Mouse (Mus musculus) G1E (cell line): ENCODE results near the gene Csf1. TPM values are rescaled to one million over a fixed set of nuclear protein-coding genes. Genes with fewer than 3 reads are reported as not detected.
A peak's percentile ranks its signal among the peaks of the same experiment; 100 is the strongest.

Source experiments
- ATAC-seq: 2 replicates; pipeline ENCODE4 v1.8.0; 2016; ENCODE audit warnings: mild to moderate bottlenecking; ENCODE audit not compliant: insufficient number of reproducible peaks, poor library complexity, low FRiP score, severe bottlenecking; ENCODE audit errors: extremely low read depth
- DNase-seq: peaks from one replicate; pipeline ENCODE4 v3.0.0; 2012; ENCODE audit warnings: low spot score
- H3K27me3 ChIP-seq: 2 replicates; pipeline ENCODE4 v1.6.1; 2012; ENCODE audit warnings: mild to moderate bottlenecking, low read length, inconsistent platforms; ENCODE audit not compliant: insufficient read depth
- H3K36me3 ChIP-seq: replicated peaks from 2 replicates; pipeline ENCODE3; 2012; ENCODE audit warnings: mild to moderate bottlenecking, inconsistent platforms
- H3K4me1 ChIP-seq: 2 replicates; pipeline ENCODE4 v1.6.1; 2012; ENCODE audit warnings: low read depth, low read length, inconsistent platforms, mixed read lengths; ENCODE audit not compliant: insufficient read depth
- H3K4me3 ChIP-seq: 2 replicates; pipeline ENCODE4 v1.5.1; 2012; ENCODE audit warnings: low read depth, mild to moderate bottlenecking, inconsistent platforms, low read length, moderate library complexity, mixed read lengths
- H3K9me3 ChIP-seq: replicated peaks from 2 replicates; pipeline ENCODE4 v1.6.1; 2012; ENCODE audit warnings: inconsistent platforms
- CTCF ChIP-seq: IDR thresholded peaks from 2 replicates; pipeline ENCODE4 v1.5.1; 2012; ENCODE audit warnings: low read depth, low read length, inconsistent platforms, mixed read lengths
- GATA1 ChIP-seq: IDR thresholded peaks from 2 replicates; pipeline ENCODE4 v1.6.1; 2012; ENCODE audit warnings: borderline replicate concordance, low read length, inconsistent platforms, mixed read lengths
- GATA2 ChIP-seq: IDR thresholded peaks from 2 replicates; pipeline ENCODE4 v1.6.1; 2012; ENCODE audit warnings: low read depth, low read length, inconsistent platforms, borderline replicate concordance
- POLR2AphosphoS5 ChIP-seq: IDR thresholded peaks from 2 replicates; pipeline ENCODE4 v1.6.1; 2012; ENCODE audit warnings: low read depth, low read length, inconsistent platforms; ENCODE audit not compliant: insufficient replicate concordance
- TAL1 ChIP-seq: conservative IDR thresholded peaks from 2 replicates; pipeline ENCODE4 v1.6.1; 2012; ENCODE audit warnings: low read depth, low read length, inconsistent platforms, mixed read lengths
- polyA plus RNA-seq: library from polyadenylated mRNA; stranded (reverse); fragments of >175 nt; gene quantifications from 2 replicates; pipeline ENCODE4 v1.2.3, GENCODE M21; 2012
- total RNA-seq, 2 experiments: library from RNA; stranded (forward) in 1 of 2; stranded (reverse) in 1 of 2; fragments of 200-1000 nt in 1 of 2; fragments of >200 nt in 1 of 2; fragmentation: Nextera tagmentation in 1 of 2; gene quantifications; 2 replicates each; pipeline ENCODE4 v1.2.3; 2014 to 2017

Csf1 gene
- total and polyA plus RNA-seq, 3 experiments, result 0.03 to 0.11 TPM; not detected in 1

DNA sequence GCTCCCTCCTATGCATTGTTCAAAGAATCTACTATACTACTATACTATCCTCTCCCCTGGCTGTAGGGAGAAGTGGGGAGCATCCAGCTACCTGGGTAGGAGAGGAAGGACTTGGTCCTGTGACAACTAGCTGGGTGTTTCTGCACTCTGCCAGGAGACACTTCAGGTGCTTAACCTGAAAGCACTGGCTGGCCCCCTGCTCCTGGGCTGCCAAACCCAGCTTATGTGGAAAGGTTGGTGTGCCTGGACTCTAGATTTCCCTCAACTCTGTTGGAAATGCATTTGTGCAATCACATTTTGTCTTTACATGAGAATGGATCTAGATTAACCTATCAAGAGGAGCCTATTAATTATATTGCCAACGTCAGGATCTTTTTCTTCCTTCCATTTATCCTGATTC lies 502 bp upstream of the Csf1 start:
- Histone ChIP-seq H3K4me1 (0 out of 2 replicates have a peak, but pooled peaks cover 3% of the 10 kb centered on the region), H3K4me3 (no peak overlapping the region), H3K27me3 (peaks cover 37% of the 10 kb centered on the region)

DNA sequence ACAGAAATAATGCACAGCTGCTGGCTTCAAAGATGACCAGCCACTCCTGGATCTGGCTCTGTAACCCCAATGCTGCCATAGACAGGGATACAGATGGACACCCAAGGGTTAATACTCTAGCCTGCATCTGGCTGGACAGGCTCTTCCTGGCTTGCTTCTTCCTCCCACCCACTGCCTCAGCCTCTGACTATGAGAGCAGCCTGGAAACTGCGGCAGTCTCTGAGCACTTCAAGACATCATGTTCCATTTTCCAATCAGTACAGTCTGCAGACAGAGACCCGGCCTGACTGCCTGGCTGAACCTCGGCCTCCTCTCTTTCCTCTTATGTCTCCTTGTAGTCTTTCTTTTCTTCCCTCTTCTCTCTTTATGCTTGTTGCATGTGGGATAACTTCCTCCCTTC lies 1.6 kb downstream of the Csf1 start:
- Histone ChIP-seq H3K9me3 (no peaks in the 10 kb centered on the region), H3K36me3 (no peaks in the 10 kb centered on the region), H3K27me3 (peaks cover 35% of the 10 kb centered on the region), H3K4me1 (0 out of 2 replicates have a peak, but pooled peaks cover 3% of the 10 kb centered on the region), H3K4me3 (no peak overlapping the region)
- TF ChIP-seq POLR2AphosphoS5 (no peak), GATA1 (no peak)
- no peak for DNase-seq
- ATAC-seq, result no peak

More for the DNA sequence above, 502 bp upstream of the Csf1 start:
- ATAC-seq (no peak), DNase-seq (no peak)
- Histone ChIP-seq H3K9me3 (no peaks in the 10 kb centered on the region), H3K36me3 (no peaks in the 10 kb centered on the region)
- TF ChIP-seq POLR2AphosphoS5, result no peak
- no peak for TF ChIP-seq GATA1
- TF ChIP-seq TAL1, result no peak
- TF ChIP-seq CTCF, result no peak
- no peak for TF ChIP-seq GATA2

DNA sequence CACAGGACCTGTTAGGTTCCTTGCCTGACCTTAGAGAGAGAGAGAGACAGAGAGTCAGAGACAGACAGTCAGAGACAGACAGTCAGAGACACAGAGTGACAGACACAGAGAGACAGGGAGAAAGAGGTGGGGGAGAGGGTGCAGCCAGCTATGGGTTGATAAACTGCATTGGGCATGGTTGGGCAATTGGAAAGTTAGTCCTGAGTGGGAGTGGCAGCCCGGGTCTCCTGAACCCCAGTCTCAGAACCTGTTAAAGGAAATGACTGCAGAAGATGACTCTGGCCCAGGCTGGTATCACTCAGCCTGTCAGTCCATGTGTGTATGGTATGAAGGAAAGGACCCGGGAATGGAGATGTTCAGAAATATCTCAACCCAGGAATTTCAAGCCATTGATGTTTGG lies 2.1 kb downstream of the Csf1 start:
- peaks cover 34% of the 10 kb centered on the region for H3K27me3 ChIP-seq
- 0 out of 2 replicates have a peak, but pooled peaks cover 3% of the 10 kb centered on the region for H3K4me1 ChIP-seq
- TF ChIP-seq TAL1, result no peak
- TF ChIP-seq CTCF, result no peak
- no peak for TF ChIP-seq GATA2
- TF ChIP-seq GATA1, result no peak
- no peak for TF ChIP-seq POLR2AphosphoS5
- no peak overlapping the region for H3K4me3 ChIP-seq
- no peaks in the 10 kb centered on the region for H3K9me3 ChIP-seq
- no peaks in the 10 kb centered on the region for H3K36me3 ChIP-seq
- ATAC-seq (no peak), DNase-seq (no peak)

DNA sequence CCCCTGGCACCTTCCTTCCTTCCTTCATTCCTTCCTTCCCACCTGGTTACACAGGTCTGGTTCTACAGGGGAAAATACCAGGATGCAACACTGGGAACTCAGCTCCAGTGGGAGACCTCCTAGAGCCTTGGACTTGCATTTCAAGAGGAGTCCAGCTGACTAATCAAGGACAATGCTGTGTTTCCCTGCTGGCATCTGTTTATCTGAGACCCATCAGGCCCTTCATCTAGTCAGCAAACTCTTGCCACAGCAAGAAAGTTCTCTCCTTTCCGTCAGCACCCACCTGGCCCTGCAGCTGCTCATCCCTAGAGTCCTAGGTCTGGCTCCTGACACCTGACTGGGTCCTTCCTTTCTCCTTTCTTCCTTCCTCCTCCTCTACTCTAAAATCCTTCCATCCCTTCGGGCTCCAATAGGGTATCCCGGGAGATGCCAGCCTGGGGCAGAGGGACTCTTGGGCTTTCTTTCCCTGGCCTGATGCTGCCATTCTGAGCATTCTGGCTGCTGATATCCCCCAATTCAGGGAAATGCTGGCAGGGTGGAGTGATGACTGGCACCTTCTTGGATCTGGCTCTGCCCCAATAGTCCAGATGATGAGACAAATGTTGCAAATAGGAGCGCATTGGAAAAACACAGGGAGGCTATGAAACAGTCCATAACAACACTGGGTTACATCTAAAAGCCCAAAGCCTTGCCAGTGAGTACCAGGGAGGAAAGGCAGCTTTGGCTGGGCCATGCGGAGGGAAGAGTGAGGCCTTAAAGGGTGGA lies 2.7 kb downstream of the Csf1 start:
- Histone ChIP-seq H3K4me1 (0 out of 2 replicates have a peak, but pooled peaks cover 3% of the 10 kb centered on the region), H3K4me3 (no peak overlapping the region), H3K9me3 (no peaks in the 10 kb centered on the region), H3K27me3 (peaks cover 37% of the 10 kb centered on the region), H3K36me3 (no peaks in the 10 kb centered on the region)
- no peak for TF ChIP-seq GATA2
- no peak for TF ChIP-seq TAL1
- no peak for TF ChIP-seq POLR2AphosphoS5
- TF ChIP-seq GATA1, result no peak
- TF ChIP-seq CTCF, result no peak
- DNase-seq (no peak), ATAC-seq (no peak)

DNA sequence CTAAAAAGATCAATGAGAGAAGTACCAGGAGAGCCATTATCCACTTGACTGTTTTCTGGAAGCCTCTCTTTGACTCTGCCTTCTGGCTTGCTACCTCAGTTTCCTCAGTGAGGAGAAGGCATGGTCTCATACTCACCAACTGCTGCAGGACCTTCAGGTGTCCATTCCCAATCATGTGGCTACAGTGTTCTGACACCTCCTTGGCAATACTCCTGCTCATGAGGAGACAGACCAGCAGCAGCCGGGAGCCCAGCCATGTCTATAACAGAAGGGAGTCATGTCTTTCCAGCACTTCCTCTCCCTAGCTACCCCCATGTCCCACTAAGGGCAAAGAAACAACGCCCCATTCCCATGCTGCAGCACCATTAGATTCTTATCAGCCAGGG lies 3.8 kb downstream of the Csf1 start:
- no peaks in the 10 kb centered on the region for H3K36me3 ChIP-seq
- H3K27me3 ChIP-seq, result peaks cover 40% of the 10 kb centered on the region
- DNase-seq (no peak), ATAC-seq (no peak)
- H3K9me3 ChIP-seq, result no peaks in the 10 kb centered on the region
- no peak overlapping the region for H3K4me3 ChIP-seq
- H3K4me1 ChIP-seq, result 0 out of 2 replicates have a peak, but pooled peaks cover 3% of the 10 kb centered on the region
- no peak for TF ChIP-seq TAL1
- no peak for TF ChIP-seq CTCF

DNA sequence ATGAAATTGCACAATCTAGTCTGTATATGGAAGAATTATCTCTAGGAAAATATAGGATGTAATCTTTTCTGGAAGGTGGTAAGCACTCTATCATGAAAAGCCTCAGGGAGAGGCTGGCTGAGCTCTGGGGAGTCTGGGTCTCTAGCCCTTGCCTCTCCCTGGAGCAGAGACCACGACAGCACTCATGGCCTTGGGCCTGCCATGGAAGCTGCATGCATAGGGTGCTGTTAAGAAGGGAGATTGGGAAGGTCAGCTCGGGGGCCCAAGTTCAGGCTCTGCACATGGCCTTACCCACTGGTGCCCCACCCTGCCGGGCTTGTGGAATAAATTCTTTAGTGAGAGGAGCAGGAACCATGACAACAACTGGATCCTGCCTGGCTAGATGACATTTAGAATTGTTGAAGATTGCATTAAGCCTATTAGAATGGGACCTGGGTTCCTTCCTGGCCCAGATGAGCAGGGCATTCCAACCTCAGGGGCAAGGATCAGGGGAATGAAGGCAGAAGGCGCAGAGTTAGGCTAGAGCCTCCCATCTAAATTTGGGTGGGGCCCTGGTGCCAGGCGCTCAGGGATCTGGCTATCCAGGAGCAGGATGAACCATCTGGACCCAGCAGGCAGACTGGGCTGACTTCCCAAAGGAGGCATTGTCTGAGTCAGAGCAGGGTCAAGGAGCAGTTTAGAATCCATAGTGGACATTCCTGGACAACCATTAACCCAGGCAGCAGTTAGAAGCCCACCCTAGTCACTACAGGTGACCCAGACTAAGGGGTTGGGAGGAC lies 4.4 kb downstream of the Csf1 start:
- ATAC-seq, result no peak
- Histone ChIP-seq H3K36me3 (no peaks in the 10 kb centered on the region), H3K4me1 (0 out of 2 replicates have a peak, but pooled peaks cover 3% of the 10 kb centered on the region), H3K27me3 (peaks cover 42% of the 10 kb centered on the region), H3K4me3 (no peak overlapping the region), H3K9me3 (no peaks in the 10 kb centered on the region)
- DNase-seq, result no peak
- TF ChIP-seq CTCF (no peak), GATA1 (no peak), GATA2 (no peak), POLR2AphosphoS5 (no peak), TAL1 (no peak)

DNA sequence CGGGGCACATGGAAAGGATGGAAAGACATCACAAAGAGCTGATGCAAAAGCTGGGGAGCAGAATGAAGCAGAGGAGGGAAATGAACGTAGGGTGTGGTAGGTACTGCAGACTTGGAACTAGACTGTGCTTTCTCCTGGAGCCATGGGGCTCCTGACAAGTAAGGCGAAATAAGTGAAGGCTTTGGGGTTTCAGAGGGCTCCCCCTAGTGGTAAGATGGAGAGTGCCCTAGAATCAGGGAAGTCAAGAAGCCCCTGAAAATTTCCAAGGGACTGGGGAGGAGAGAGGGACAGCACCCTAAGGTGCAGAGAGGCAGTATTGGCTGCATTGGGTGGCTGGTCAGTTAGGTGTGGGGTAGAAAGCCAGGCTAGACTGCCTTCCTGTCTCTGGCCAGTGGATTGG lies 5.6 kb downstream of the Csf1 start:
- Histone ChIP-seq H3K4me1 (no peaks in the 10 kb centered on the region), H3K4me3 (no peak overlapping the region), H3K27me3 (peaks cover 39% of the 10 kb centered on the region), H3K36me3 (no peaks in the 10 kb centered on the region), H3K9me3 (no peaks in the 10 kb centered on the region)
- peak; percentile 34 for ATAC-seq
- TF ChIP-seq CTCF (peak; percentile 75), TAL1 (no peak)
- DNase-seq, result peak; percentile 53
